8 mouse cellular contexts compared by ENCODE assay signal in genomic region chrX:101268025-101268754, GRCm38 (mm10). TPM values are rescaled to one million over a fixed set of nuclear protein-coding genes. Genes with fewer than 3 reads are reported as not detected.
DNase-seq lines count a peak whose midpoint lies in the region; ATAC-seq and TF ChIP-seq lines count a peak whose summit lies in the region.

TSS of gene Il2rg (minus strand) at chrX:101268255.

- H3K9ac ChIP-seq in liver, adult 2 months (ENCODE audit: low read depth, low read length), result no peak within 1 kb of the TSS
- 0 out of 2 replicates have a peak within 1 kb of the TSS, but pooled peaks have one; percentile 22 for H3K9ac ChIP-seq in liver, embryonic 11.5 days (ENCODE audit: low read depth, low read length)

- TF ChIP-seq CTCF in liver, adult 2 months (IDR thresholded peaks at IDR 0.05; ENCODE audit: low read depth, low read length), result no peak

- peak within 1 kb of the TSS; percentile 46 for H3K4me2 ChIP-seq in liver, embryonic 11.5 days

- DNase-seq in liver, adult 2 months (ENCODE audit: extremely low read depth, low read depth, low spot score), result no peak
- no peak for DNase-seq in liver
- no peak for DNase-seq in liver, embryonic 11.5 days (ENCODE audit: low spot score)
- DNase-seq in splenic B cell, adult 2 months (ENCODE audit: low read depth, low spot score), result peak; percentile 94
- DNase-seq in gastrocnemius, adult 18-20 months (ENCODE audit: low spot score), result no peak
- no peak for DNase-seq in layer of hippocampus, postnatal 25 days (ENCODE audit: extremely low spot score in 1 of 2, low spot score in 1 of 2)
- DNase-seq in kidney, postnatal 14 days, result no peak

- no peaks in the 10 kb centered on the region; the same call in 1 of the 2 replicates for H3K4me1 ChIP-seq in liver, adult 2 months (ENCODE audit: control insufficient read depth, insufficient read depth, low read length)
- no peaks in the 10 kb centered on the region; the same call in 1 of the 2 replicates for H3K4me1 ChIP-seq in liver, embryonic 11.5 days (replicated peaks; ENCODE audit: control insufficient read depth, insufficient read depth, low read length)

- H3K27ac ChIP-seq in liver, adult 2 months (replicated peaks; ENCODE audit: insufficient read depth, low read depth, low read length), result no peak within 1 kb of the TSS
- H3K27ac ChIP-seq in liver, embryonic 11.5 days (ENCODE audit: low read depth, low read length), result no peak within 1 kb of the TSS

- peak within 1 kb of the TSS; percentile 15; the same call in 1 of the 2 replicates for H3K4me3 ChIP-seq in liver, adult 2 months (ENCODE audit: insufficient read depth, low read depth, low read length)
- peak within 1 kb of the TSS; percentile 28; the same call in 1 of the 2 replicates for H3K4me3 ChIP-seq in liver, embryonic 11.5 days (ENCODE audit: low read depth, low read length)

- no peaks in the 10 kb centered on the region for H3K79me2 ChIP-seq in liver, adult 2 months (ENCODE audit: control insufficient read depth, insufficient read depth, low read length)

- H3K9me3 ChIP-seq in liver, embryonic 11.5 days (ENCODE audit: control insufficient read depth, low read length), result no peaks in the 10 kb centered on the region

- TF ChIP-seq POLR2A in liver, adult 2 months (IDR thresholded peaks at IDR 0.05; ENCODE audit: extremely low read depth, insufficient read depth, low read length), result no peak

- H3K36me3 ChIP-seq in liver, adult 2 months (ENCODE audit: control insufficient read depth, insufficient read depth, low read length), result no peaks in the 10 kb centered on the region
- H3K36me3 ChIP-seq in liver, embryonic 11.5 days (ENCODE audit: control insufficient read depth, insufficient read depth, low read length), result no peaks in the 10 kb centered on the region
- peaks cover 15% of the 10 kb centered on the region; the same call in 1 of the 2 replicates for H3K36me3 ChIP-seq in splenic B cell, adult 2 months (ENCODE audit: control insufficient read depth, insufficient read depth, low read length, poor library complexity, severe bottlenecking)

- no peak for ATAC-seq in erythroblast, adult 5-6 weeks (replicated peaks; ENCODE audit: low FRiP score, poor library complexity, severe bottlenecking)
- peak; percentile 54; the same call in 1 of the 2 replicates for ATAC-seq in liver, embryonic 11.5 days (replicated peaks; ENCODE audit: low FRiP score)

- H3K27me3 ChIP-seq in liver, adult 2 months (ENCODE audit: control insufficient read depth, insufficient read depth, low read length), result no peaks in the 10 kb centered on the region
- no peaks in the 10 kb centered on the region; the same call in none of the 2 replicates for H3K27me3 ChIP-seq in liver, embryonic 11.5 days (replicated peaks; ENCODE audit: control insufficient read depth, insufficient read depth, low read length)
- H3K27me3 ChIP-seq in splenic B cell, adult 2 months (ENCODE audit: control insufficient read depth, insufficient read depth, low read length, poor library complexity, severe bottlenecking), result no peaks in the 10 kb centered on the region

- 80% methylated on average over 5 of the region's 5 CpGs for WGBS in liver, adult 2 months
- 38% methylated on average over 5 of the region's 5 CpGs for WGBS in liver, embryonic 11.5 days

RNA-seq across cellular contexts. Expression of gene Il2rg, which starts in this region (rescaled TPM):
- total RNA-seq in liver, adult 2 months (2014; rRNA removed), result 2.4 and 3.8 TPM in 2 replicates
- polyA plus RNA-seq in liver, adult 2 months (2012; rRNA removed), result 1.1 and 4.3 TPM in 2 replicates
- 11.5 and 17.3 TPM in 2 replicates for total RNA-seq in erythroblast, adult 5-6 weeks (2015; ENCODE audit: low replicate concordance)
- total RNA-seq in erythroblast, adult 5-6 weeks (2017; ENCODE audit: low replicate concordance), result 15.1 and 37.6 TPM in 2 replicates
- polyA plus RNA-seq in liver, embryonic 11.5 days (2014; fragmentation: Nextera tagmentation; extraction: Ambion mirVana), result 16.9 and 19.8 TPM in 2 replicates
- total RNA-seq in gastrocnemius, adult 18-20 months (2021), result 1 to 10 TPM; 1.1 to 1.6 TPM
- total RNA-seq in layer of hippocampus, postnatal 25 days (2021), result 1 to 10 TPM; 1.3 to 1.4 TPM
